Mouse (Mus musculus): ENCODE results near the gene Pcca. TPM values are rescaled to one million over a fixed set of nuclear protein-coding genes. Genes with fewer than 3 reads are reported as not detected.

Gene Pcca
- polyA plus RNA-seq, 1 experiment from 2014 or later = 21.5 TPM

- WGBS = 67% methylated on average over 4 of the region's 4 CpGs
- no peak overlapping the region for H3K9ac ChIP-seq (ENCODE audit: low read length)
- no peaks in the 10 kb centered on the region for H3K9me3 ChIP-seq (ENCODE audit: control insufficient read depth, low read length)
- no peak overlapping the region for H3K4me3 ChIP-seq (ENCODE audit: low read depth, low read length)
- no peaks in the 10 kb centered on the region for H3K4me1 ChIP-seq (replicated peaks; ENCODE audit: control insufficient read depth, insufficient read depth, low read length)
- H3K27ac ChIP-seq (ENCODE audit: low read depth) = no peak overlapping the region
- DNase-seq (ENCODE audit: low spot score) (no peak), ATAC-seq (replicated peaks; ENCODE audit: low FRiP score, low TSS enrichment, low read depth) (no peak)
- no peak overlapping the region for H3K4me2 ChIP-seq (ENCODE audit: low read length)
- no peaks in the 10 kb centered on the region for H3K36me3 ChIP-seq (ENCODE audit: control insufficient read depth, insufficient read depth, low read length)
- H3K27me3 ChIP-seq (replicated peaks; ENCODE audit: control insufficient read depth, insufficient read depth, low read length) = no peaks in the 10 kb centered on the region
These were observed 73.3 kb downstream of the Pcca start for GRCm38 (mm10) chr14:122607456-122607855.

GRCm38 (mm10) chr14:122608323-122608722 lies 74.2 kb downstream of the Pcca start:
- no peaks in the 10 kb centered on the region for H3K9me3 ChIP-seq (ENCODE audit: control insufficient read depth, low read length)
- no peak for DNase-seq (ENCODE audit: low spot score)
- WGBS = 96% methylated on average over 2 of the region's 2 CpGs

GRCm38 (mm10) chr14:122611035-122611434 lies 76.9 kb downstream of the Pcca start:
- ATAC-seq (replicated peaks; ENCODE audit: low FRiP score, low TSS enrichment, low read depth) (no peak), DNase-seq (ENCODE audit: low spot score) (no peak)
- Histone ChIP-seq H3K27me3 (replicated peaks; ENCODE audit: control insufficient read depth, insufficient read depth, low read length) (no peaks in the 10 kb centered on the region), H3K4me1 (replicated peaks; ENCODE audit: control insufficient read depth, insufficient read depth, low read length) (no peaks in the 10 kb centered on the region), H3K36me3 (ENCODE audit: control insufficient read depth, insufficient read depth, low read length) (no peaks in the 10 kb centered on the region), H3K9me3 (ENCODE audit: control insufficient read depth, low read length) (no peaks in the 10 kb centered on the region), H3K27ac (ENCODE audit: low read depth) (no peak overlapping the region), H3K4me2 (ENCODE audit: low read length) (no peak overlapping the region), H3K4me3 (ENCODE audit: low read depth, low read length) (no peak overlapping the region), H3K9ac (ENCODE audit: low read length) (no peak overlapping the region)
- WGBS = 93% methylated on average over 4 of the region's 4 CpGs

More at GRCm38 (mm10) chr14:122608323-122608722, 74.2 kb downstream of the Pcca start:
- Histone ChIP-seq H3K4me1 (replicated peaks; ENCODE audit: control insufficient read depth, insufficient read depth, low read length) (no peaks in the 10 kb centered on the region), H3K4me3 (ENCODE audit: low read depth, low read length) (no peak overlapping the region), H3K27ac (ENCODE audit: low read depth) (no peak overlapping the region), H3K9ac (ENCODE audit: low read length) (no peak overlapping the region), H3K36me3 (ENCODE audit: control insufficient read depth, insufficient read depth, low read length) (no peaks in the 10 kb centered on the region), H3K4me2 (ENCODE audit: low read length) (no peak overlapping the region), H3K27me3 (replicated peaks; ENCODE audit: control insufficient read depth, insufficient read depth, low read length) (no peaks in the 10 kb centered on the region)
- ATAC-seq (replicated peaks; ENCODE audit: low FRiP score, low TSS enrichment, low read depth) = no peak

GRCm38 (mm10) chr14:122612317-122612716 lies 78.2 kb downstream of the Pcca start:
- Histone ChIP-seq H3K9ac (ENCODE audit: low read length) (no peak overlapping the region), H3K27me3 (replicated peaks; ENCODE audit: control insufficient read depth, insufficient read depth, low read length) (no peaks in the 10 kb centered on the region), H3K36me3 (ENCODE audit: control insufficient read depth, insufficient read depth, low read length) (no peaks in the 10 kb centered on the region), H3K9me3 (ENCODE audit: control insufficient read depth, low read length) (no peaks in the 10 kb centered on the region), H3K4me3 (ENCODE audit: low read depth, low read length) (no peak overlapping the region), H3K4me1 (replicated peaks; ENCODE audit: control insufficient read depth, insufficient read depth, low read length) (no peaks in the 10 kb centered on the region), H3K4me2 (ENCODE audit: low read length) (no peak overlapping the region), H3K27ac (ENCODE audit: low read depth) (no peak overlapping the region)
- WGBS = 80% methylated on average over 3 of the region's 3 CpGs
- DNase-seq (ENCODE audit: low spot score) = no peak
- ATAC-seq (replicated peaks; ENCODE audit: low FRiP score, low TSS enrichment, low read depth) = no peak

- Histone ChIP-seq H3K27me3 (replicated peaks; ENCODE audit: control insufficient read depth, insufficient read depth, low read length) (no peaks in the 10 kb centered on the region), H3K27ac (ENCODE audit: low read depth) (no peak overlapping the region), H3K4me1 (replicated peaks; ENCODE audit: control insufficient read depth, insufficient read depth, low read length) (no peaks in the 10 kb centered on the region), H3K9me3 (ENCODE audit: control insufficient read depth, low read length) (no peaks in the 10 kb centered on the region), H3K36me3 (ENCODE audit: control insufficient read depth, insufficient read depth, low read length) (no peaks in the 10 kb centered on the region), H3K4me3 (ENCODE audit: low read depth, low read length) (no peak overlapping the region), H3K9ac (ENCODE audit: low read length) (no peak overlapping the region), H3K4me2 (ENCODE audit: low read length) (no peak overlapping the region)
- DNase-seq (ENCODE audit: low spot score) (no peak), ATAC-seq (replicated peaks; ENCODE audit: low FRiP score, low TSS enrichment, low read depth) (no peak)
- WGBS = 98% methylated on average over 2 of the region's 2 CpGs
These were observed 83.5 kb downstream of the Pcca start for GRCm38 (mm10) chr14:122617656-122618055.

- DNase-seq (ENCODE audit: low spot score) (no peak), ATAC-seq (replicated peaks; ENCODE audit: low FRiP score, low TSS enrichment, low read depth) (no peak)
- no peaks in the 10 kb centered on the region for H3K27me3 ChIP-seq (replicated peaks; ENCODE audit: control insufficient read depth, insufficient read depth, low read length)
- H3K4me2 ChIP-seq (ENCODE audit: low read length) = no peak overlapping the region
- no peak overlapping the region for H3K27ac ChIP-seq (ENCODE audit: low read depth)
- no peaks in the 10 kb centered on the region for H3K36me3 ChIP-seq (ENCODE audit: control insufficient read depth, insufficient read depth, low read length)
- H3K9ac ChIP-seq (ENCODE audit: low read length) = no peak overlapping the region
- no peaks in the 10 kb centered on the region for H3K4me1 ChIP-seq (replicated peaks; ENCODE audit: control insufficient read depth, insufficient read depth, low read length)
- H3K9me3 ChIP-seq (ENCODE audit: control insufficient read depth, low read length) = no peaks in the 10 kb centered on the region
- no peak overlapping the region for H3K4me3 ChIP-seq (ENCODE audit: low read depth, low read length)
- 95% methylated on average over 2 of the region's 2 CpGs for WGBS
These were observed 99.3 kb downstream of the Pcca start for GRCm38 (mm10) chr14:122633416-122633815.

GRCm38 (mm10) chr14:122636601-122637000 lies 102.5 kb downstream of the Pcca start:
- 66% methylated on average over 6 of the region's 6 CpGs for WGBS
- no peaks in the 10 kb centered on the region for H3K36me3 ChIP-seq (ENCODE audit: control insufficient read depth, insufficient read depth, low read length)
- H3K4me2 ChIP-seq (ENCODE audit: low read length) = no peak overlapping the region
- no peak overlapping the region for H3K9ac ChIP-seq (ENCODE audit: low read length)
- no peaks in the 10 kb centered on the region for H3K27me3 ChIP-seq (replicated peaks; ENCODE audit: control insufficient read depth, insufficient read depth, low read length)
- H3K4me1 ChIP-seq (replicated peaks; ENCODE audit: control insufficient read depth, insufficient read depth, low read length) = no peaks in the 10 kb centered on the region
- no peak for DNase-seq (ENCODE audit: low spot score)
- ATAC-seq (replicated peaks; ENCODE audit: low FRiP score, low TSS enrichment, low read depth) = no peak
- H3K9me3 ChIP-seq (ENCODE audit: control insufficient read depth, low read length) = no peaks in the 10 kb centered on the region
- no peak overlapping the region for H3K27ac ChIP-seq (ENCODE audit: low read depth)
- H3K4me3 ChIP-seq (ENCODE audit: low read depth, low read length) = no peak overlapping the region

- no peaks in the 10 kb centered on the region for H3K4me1 ChIP-seq (replicated peaks; ENCODE audit: control insufficient read depth, insufficient read depth, low read length)
- no peak overlapping the region for H3K27ac ChIP-seq (ENCODE audit: low read depth)
- no peak overlapping the region for H3K4me2 ChIP-seq (ENCODE audit: low read length)
- 73% methylated on average over 5 of the region's 5 CpGs for WGBS
- no peaks in the 10 kb centered on the region for H3K9me3 ChIP-seq (ENCODE audit: control insufficient read depth, low read length)
- ATAC-seq (replicated peaks; ENCODE audit: low FRiP score, low TSS enrichment, low read depth) (no peak), DNase-seq (ENCODE audit: low spot score) (no peak)
- no peaks in the 10 kb centered on the region for H3K36me3 ChIP-seq (ENCODE audit: control insufficient read depth, insufficient read depth, low read length)
- H3K9ac ChIP-seq (ENCODE audit: low read length) = no peak overlapping the region
- no peak overlapping the region for H3K4me3 ChIP-seq (ENCODE audit: low read depth, low read length)
- no peaks in the 10 kb centered on the region for H3K27me3 ChIP-seq (replicated peaks; ENCODE audit: control insufficient read depth, insufficient read depth, low read length)
These were observed 103.9 kb downstream of the Pcca start for GRCm38 (mm10) chr14:122637798-122638555.

- H3K36me3 ChIP-seq (ENCODE audit: control insufficient read depth, insufficient read depth, low read length) = no peaks in the 10 kb centered on the region
- H3K9me3 ChIP-seq (ENCODE audit: control insufficient read depth, low read length) = no peaks in the 10 kb centered on the region
- H3K9ac ChIP-seq (ENCODE audit: low read length) = no peak overlapping the region
- DNase-seq (ENCODE audit: low spot score) (no peak), ATAC-seq (replicated peaks; ENCODE audit: low FRiP score, low TSS enrichment, low read depth) (no peak)
- H3K27ac ChIP-seq (ENCODE audit: low read depth) = no peak overlapping the region
- H3K4me2 ChIP-seq (ENCODE audit: low read length) = no peak overlapping the region
- 86% methylated on average over 2 of the region's 2 CpGs for WGBS
- no peaks in the 10 kb centered on the region for H3K27me3 ChIP-seq (replicated peaks; ENCODE audit: control insufficient read depth, insufficient read depth, low read length)
- H3K4me3 ChIP-seq (ENCODE audit: low read depth, low read length) = no peak overlapping the region
- H3K4me1 ChIP-seq (replicated peaks; ENCODE audit: control insufficient read depth, insufficient read depth, low read length) = no peaks in the 10 kb centered on the region
These were observed 105.1 kb downstream of the Pcca start for GRCm38 (mm10) chr14:122639168-122639720.
